Mouse (Mus musculus): ENCODE measurements around the gene Ranbp9.

Gene Ranbp9

GRCm38 (mm10) chr13:43480957-43481858 is at the start of gene Ranbp9:
TSS of gene Ranbp9 (minus strand) at chr13:43481282.
- in situ Hi-C loops (cut with MboI): no loop called here

GRCm38 (mm10) chr13:43530129-43530831 is 49.2 kb upstream of the Ranbp9 start:
- in situ Hi-C loops (cut with MboI): no loop called here

GRCm38 (mm10) chr13:43526289-43526688 is 45.2 kb upstream of the Ranbp9 start:
- in situ Hi-C loops (cut with MboI): no loop called here

- in situ Hi-C loops (cut with MboI): no loop called here
These were observed 44.5 kb upstream of the Ranbp9 start for GRCm38 (mm10) chr13:43525363-43526134.

- in situ Hi-C loops (cut with MboI): no loop called here
These were observed 43.6 kb upstream of the Ranbp9 start for GRCm38 (mm10) chr13:43524491-43525362.

- in situ Hi-C loops (cut with MboI): no loop called here
These were observed 42.9 kb upstream of the Ranbp9 start for GRCm38 (mm10) chr13:43523906-43524480.

GRCm38 (mm10) chr13:43521940-43522339 is 40.9 kb upstream of the Ranbp9 start:
- in situ Hi-C loops (cut with MboI): no loop called here

- in situ Hi-C loops (cut with MboI): no loop called here
These were observed 38.2 kb upstream of the Ranbp9 start for GRCm38 (mm10) chr13:43519251-43519650.

GRCm38 (mm10) chr13:43517371-43517770 is 36.3 kb upstream of the Ranbp9 start:
- in situ Hi-C loops (cut with MboI): no loop called here

- in situ Hi-C loops (cut with MboI): no loop called here
These were observed 35.8 kb upstream of the Ranbp9 start for GRCm38 (mm10) chr13:43516931-43517330.

GRCm38 (mm10) chr13:43516119-43516518 is 35.0 kb upstream of the Ranbp9 start:
- in situ Hi-C loops (cut with MboI): no loop called here

- in situ Hi-C loops (cut with MboI): no loop called here
These were observed 33.9 kb upstream of the Ranbp9 start for GRCm38 (mm10) chr13:43514950-43515358.

GRCm38 (mm10) chr13:43512736-43513135 is 31.7 kb upstream of the Ranbp9 start:
- in situ Hi-C loops (cut with MboI): no loop called here

GRCm38 (mm10) chr13:43505798-43506197 is 24.7 kb upstream of the Ranbp9 start:
- in situ Hi-C loops (cut with MboI): no loop called here

GRCm38 (mm10) chr13:43503395-43503850 is 22.3 kb upstream of the Ranbp9 start:
- in situ Hi-C loops (cut with MboI): no loop called here

- in situ Hi-C loops (cut with MboI): no loop called here
These were observed 20.5 kb upstream of the Ranbp9 start for GRCm38 (mm10) chr13:43501601-43502000.

- in situ Hi-C loops (cut with MboI): no loop called here
These were observed 19.4 kb upstream of the Ranbp9 start for GRCm38 (mm10) chr13:43500483-43500850.

GRCm38 (mm10) chr13:43499731-43500482 is 18.8 kb upstream of the Ranbp9 start:
- in situ Hi-C loops (cut with MboI): no loop called here

GRCm38 (mm10) chr13:43498849-43499248 is 17.8 kb upstream of the Ranbp9 start:
- in situ Hi-C loops (cut with MboI): no loop called here

GRCm38 (mm10) chr13:43497769-43498168 is 16.7 kb upstream of the Ranbp9 start:
- in situ Hi-C loops (cut with MboI): no loop called here
